Mouse (Mus musculus) G1E (cell line): ENCODE measurements around the gene Myh9. TPM values are rescaled to one million over a fixed set of nuclear protein-coding genes. Genes with fewer than 3 reads are reported as not detected.
"Not testable (repeated sequence)": the region's sequence is repeated elsewhere in the genome, so short reads cannot be mapped to it uniquely, and the experiment has no call there.

Source experiments
- ATAC-seq: 2 replicates; pipeline ENCODE4 v1.8.0; 2016; ENCODE audit warnings: mild to moderate bottlenecking; ENCODE audit not compliant: insufficient number of reproducible peaks, poor library complexity, low FRiP score, severe bottlenecking; ENCODE audit errors: extremely low read depth
- DNase-seq: peaks from one replicate; pipeline ENCODE4 v3.0.0; 2012; ENCODE audit warnings: low spot score
- H3K27me3 ChIP-seq: 2 replicates; pipeline ENCODE4 v1.6.1; 2012; ENCODE audit warnings: mild to moderate bottlenecking, low read length, inconsistent platforms; ENCODE audit not compliant: insufficient read depth
- H3K36me3 ChIP-seq: replicated peaks from 2 replicates; pipeline ENCODE3; 2012; ENCODE audit warnings: mild to moderate bottlenecking, inconsistent platforms
- H3K4me1 ChIP-seq: 2 replicates; pipeline ENCODE4 v1.6.1; 2012; ENCODE audit warnings: low read depth, low read length, inconsistent platforms, mixed read lengths; ENCODE audit not compliant: insufficient read depth
- H3K4me3 ChIP-seq: 2 replicates; pipeline ENCODE4 v1.5.1; 2012; ENCODE audit warnings: low read depth, mild to moderate bottlenecking, inconsistent platforms, low read length, moderate library complexity, mixed read lengths
- H3K9me3 ChIP-seq: replicated peaks from 2 replicates; pipeline ENCODE4 v1.6.1; 2012; ENCODE audit warnings: inconsistent platforms
- CTCF ChIP-seq: IDR thresholded peaks from 2 replicates; pipeline ENCODE4 v1.5.1; 2012; ENCODE audit warnings: low read depth, low read length, inconsistent platforms, mixed read lengths
- GATA1 ChIP-seq: IDR thresholded peaks from 2 replicates; pipeline ENCODE4 v1.6.1; 2012; ENCODE audit warnings: borderline replicate concordance, low read length, inconsistent platforms, mixed read lengths
- GATA2 ChIP-seq: IDR thresholded peaks from 2 replicates; pipeline ENCODE4 v1.6.1; 2012; ENCODE audit warnings: low read depth, low read length, inconsistent platforms, borderline replicate concordance
- POLR2AphosphoS5 ChIP-seq: IDR thresholded peaks from 2 replicates; pipeline ENCODE4 v1.6.1; 2012; ENCODE audit warnings: low read depth, low read length, inconsistent platforms; ENCODE audit not compliant: insufficient replicate concordance
- TAL1 ChIP-seq: conservative IDR thresholded peaks from 2 replicates; pipeline ENCODE4 v1.6.1; 2012; ENCODE audit warnings: low read depth, low read length, inconsistent platforms, mixed read lengths
- polyA plus RNA-seq: library from polyadenylated mRNA; stranded (reverse); fragments of >175 nt; gene quantifications from 2 replicates; pipeline ENCODE4 v1.2.3, GENCODE M21; 2012
- total RNA-seq, 2 experiments: library from RNA; stranded (forward) in 1 of 2; stranded (reverse) in 1 of 2; fragments of 200-1000 nt in 1 of 2; fragments of >200 nt in 1 of 2; fragmentation: Nextera tagmentation in 1 of 2; gene quantifications; 2 replicates each; pipeline ENCODE4 v1.2.3; 2014 to 2017

The Myh9 gene
- total and polyA plus RNA-seq, 3 experiments: 132 to 198 (median 171) TPM

- Histone ChIP-seq H3K9me3 (no peaks in the 10 kb centered on the region), H3K27me3 (peaks cover 37% of the 10 kb centered on the region), H3K36me3 (no peaks in the 10 kb centered on the region), H3K4me1 (peaks cover 31% of the 10 kb centered on the region), H3K4me3 (no peak overlapping the region)
- no peak for TF ChIP-seq POLR2AphosphoS5
- no peak for TF ChIP-seq TAL1
- no peak for TF ChIP-seq GATA2
- TF ChIP-seq CTCF: no peak
- no peak for TF ChIP-seq GATA1
- DNase-seq (no peak), ATAC-seq (no peak)
These were observed 31.6 kb upstream of the Myh9 start for GRCm38 (mm10) chr15:77873564-77873963.

DNA sequence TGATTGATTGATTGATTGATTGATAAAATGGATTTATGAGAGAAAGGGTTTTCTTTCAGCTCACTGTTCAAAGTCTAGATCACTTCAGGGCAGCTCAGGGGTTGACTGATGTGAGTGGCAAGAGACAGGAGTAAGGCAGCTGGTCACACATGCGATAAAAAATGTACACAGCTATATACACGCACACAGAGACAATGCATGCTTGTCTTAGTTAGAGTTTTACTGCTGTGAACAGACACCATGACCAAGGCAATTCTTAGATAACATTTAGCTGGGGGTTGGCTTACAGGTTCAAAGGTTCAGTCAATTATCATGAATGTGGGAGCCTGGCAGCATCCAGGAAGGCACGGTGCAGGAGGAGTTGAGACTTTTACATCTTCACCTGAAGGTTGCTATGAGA, 31.0 kb upstream of the Myh9 start:
- Histone ChIP-seq H3K36me3 (no peaks in the 10 kb centered on the region), H3K9me3 (no peaks in the 10 kb centered on the region), H3K4me3 (no peak overlapping the region), H3K27me3 (peaks cover 42% of the 10 kb centered on the region), H3K4me1 (peaks cover 28% of the 10 kb centered on the region)
- DNase-seq (no peak), ATAC-seq (no peak)
- TF ChIP-seq GATA1 (no peak), GATA2 (no peak), CTCF (no peak), POLR2AphosphoS5 (no peak), TAL1 (no peak)

DNA sequence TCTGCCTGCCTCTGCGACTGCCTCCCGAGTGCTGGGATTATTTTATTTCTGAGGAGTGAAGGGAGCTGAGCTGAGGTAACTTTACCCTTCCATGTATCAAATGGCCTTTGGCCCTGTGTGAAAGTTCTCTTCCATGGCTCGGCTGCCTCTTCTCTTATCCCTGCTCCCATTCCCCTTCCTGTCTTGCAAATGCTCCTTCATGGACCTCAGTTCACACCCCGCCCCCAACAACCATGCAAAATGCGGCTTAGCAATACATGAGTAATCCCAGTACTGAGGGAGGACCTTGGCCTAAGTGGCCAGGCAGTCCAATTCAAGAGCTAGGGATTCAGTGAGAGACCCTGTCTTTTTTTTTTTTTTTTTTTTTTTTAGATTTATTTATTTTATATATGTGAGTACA, 26.4 kb upstream of the Myh9 start:
- Histone ChIP-seq H3K4me3 (no peak overlapping the region), H3K4me1 (peaks cover 18% of the 10 kb centered on the region), H3K9me3 (no peaks in the 10 kb centered on the region), H3K27me3 (peaks cover 38% of the 10 kb centered on the region), H3K36me3 (no peaks in the 10 kb centered on the region)
- DNase-seq (no peak), ATAC-seq (no peak)
- TF ChIP-seq POLR2AphosphoS5: no peak
- no peak for TF ChIP-seq GATA1
- TF ChIP-seq CTCF: no peak

DNA sequence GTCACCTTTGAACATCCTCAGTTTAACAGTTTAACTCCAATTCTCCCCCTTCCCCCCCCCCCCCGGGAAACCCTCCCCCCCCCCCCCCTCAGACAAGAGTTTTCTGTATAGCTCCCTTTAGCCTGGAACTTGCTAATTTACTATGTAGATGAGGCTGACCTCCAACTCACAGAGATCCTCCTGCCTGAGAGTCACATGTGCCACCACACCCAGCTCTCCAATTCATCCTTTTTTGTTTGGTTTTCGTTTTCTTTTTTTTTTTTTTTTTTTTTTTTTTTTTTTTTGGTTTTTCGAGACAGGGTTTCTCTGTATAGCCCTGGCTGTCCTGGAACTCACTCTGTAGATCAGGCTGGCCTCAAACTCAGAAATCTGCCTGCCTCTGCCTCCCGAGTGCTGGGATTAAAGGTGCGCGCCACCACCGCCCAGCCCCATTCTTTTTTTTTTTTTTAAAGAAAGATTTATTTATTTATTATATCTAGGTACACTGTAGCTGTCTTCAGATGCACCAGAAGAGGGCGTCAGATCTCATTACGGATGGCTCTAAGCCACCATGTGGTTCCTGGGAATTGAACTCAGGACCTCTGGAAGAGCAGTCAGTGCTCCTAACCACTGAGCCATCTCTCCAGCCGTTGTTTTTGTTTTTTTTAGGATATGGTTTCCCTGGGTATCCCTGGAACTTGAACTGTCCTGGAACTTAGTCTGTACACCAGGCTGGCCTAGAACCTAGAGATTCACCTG, 25.4 kb upstream of the Myh9 start:
- H3K36me3 ChIP-seq, H3K9me3 ChIP-seq, DNase-seq, H3K4me3 ChIP-seq, ATAC-seq: not testable (repeated sequence)
- H3K4me1 ChIP-seq: peaks cover 18% of the 10 kb centered on the region
- H3K27me3 ChIP-seq: peaks cover 31% of the 10 kb centered on the region

DNA sequence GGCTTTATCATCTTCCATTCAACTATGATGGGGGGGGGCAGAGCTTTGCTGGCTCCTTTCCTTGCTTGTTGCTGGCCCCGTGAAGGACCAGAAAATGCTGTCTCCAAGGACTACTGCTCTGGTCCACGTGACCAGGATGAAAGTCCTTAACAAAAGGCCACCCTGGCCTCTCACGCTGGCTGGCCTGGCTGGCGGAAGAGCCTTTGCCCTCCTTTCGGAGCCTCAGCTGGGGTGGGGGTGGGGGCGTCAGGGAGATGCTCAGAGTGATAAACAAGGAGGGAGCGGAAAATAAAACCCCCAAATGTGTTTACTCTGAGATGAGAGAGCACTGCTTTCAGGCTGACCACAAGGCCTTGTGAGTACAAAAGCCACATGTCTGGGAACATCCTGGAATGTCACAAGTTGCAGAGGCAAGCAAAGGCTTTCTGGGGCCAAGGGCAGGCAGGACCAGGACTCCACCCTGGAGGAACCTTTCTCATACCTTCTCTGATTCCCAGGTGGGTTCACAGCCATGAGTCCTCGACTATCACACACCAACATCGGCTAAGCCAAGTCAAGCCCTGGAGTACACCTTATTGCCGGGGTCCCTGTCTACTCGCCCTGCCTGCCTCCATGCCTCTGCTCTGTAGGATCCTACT, 24.7 kb upstream of the Myh9 start:
- H3K4me3 ChIP-seq: no peak overlapping the region
- DNase-seq: no peak
- no peaks in the 10 kb centered on the region for H3K36me3 ChIP-seq
- H3K4me1 ChIP-seq: peaks cover 18% of the 10 kb centered on the region
- no peaks in the 10 kb centered on the region for H3K9me3 ChIP-seq
- H3K27me3 ChIP-seq: peaks cover 26% of the 10 kb centered on the region
- no peak for TF ChIP-seq POLR2AphosphoS5
- no peak for TF ChIP-seq CTCF
- no peak for TF ChIP-seq GATA2
- no peak for TF ChIP-seq TAL1
- TF ChIP-seq GATA1: no peak
- no peak for ATAC-seq

- ATAC-seq (no peak), DNase-seq (no peak)
- Histone ChIP-seq H3K36me3 (no peaks in the 10 kb centered on the region), H3K4me3 (no peak overlapping the region), H3K27me3 (peaks cover 23% of the 10 kb centered on the region), H3K4me1 (peaks cover 18% of the 10 kb centered on the region), H3K9me3 (no peaks in the 10 kb centered on the region)
- TF ChIP-seq TAL1 (no peak), CTCF (no peak), POLR2AphosphoS5 (no peak), GATA2 (no peak), GATA1 (no peak)
These were observed 22.2 kb upstream of the Myh9 start for GRCm38 (mm10) chr15:77864063-77864758.
